Mouse (Mus musculus): Measurements from ENCODE around the gene Sap30. TPM values are rescaled to one million over a fixed set of nuclear protein-coding genes. Genes with fewer than 3 reads are reported as not detected.

Sap30 gene
- polyA plus RNA-seq, 1 experiment: 52.5 TPM

GRCm38 (mm10) chr8:57470863-57471262 is 16.8 kb downstream of the Sap30 start:
- no peak overlapping the region for H3K27ac ChIP-seq (ENCODE audit: insufficient read depth, low read length)
- no peak overlapping the region for H3K4me3 ChIP-seq (ENCODE audit: low read depth, low read length)
- H3K36me3 ChIP-seq (ENCODE audit: control insufficient read depth, insufficient read depth, low read length, poor library complexity, severe bottlenecking): no peaks in the 10 kb centered on the region
- H3K9me3 ChIP-seq (replicated peaks; ENCODE audit: control insufficient read depth, insufficient read depth, low read length, poor library complexity, severe bottlenecking): no peaks in the 10 kb centered on the region
- H3K4me1 ChIP-seq (ENCODE audit: control insufficient read depth, insufficient read depth, low read length): peaks cover 2% of the 10 kb centered on the region
- no peaks in the 10 kb centered on the region; the same call in 1 of the 2 replicates for H3K27me3 ChIP-seq (ENCODE audit: control insufficient read depth, insufficient read depth, low read length, poor library complexity, severe bottlenecking)
- TF ChIP-seq EP300 (IDR thresholded peaks at IDR 0.05; ENCODE audit: insufficient read depth, low read depth, low read length) (no peak), POLR2A (IDR thresholded peaks at IDR 0.05; ENCODE audit: insufficient read depth, low read length) (no peak), CTCF (IDR thresholded peaks at IDR 0.05; ENCODE audit: low read depth, low read length) (no peak)
- H3K9ac ChIP-seq (ENCODE audit: low read depth, poor library complexity, severe bottlenecking): no peak overlapping the region

GRCm38 (mm10) chr8:57468624-57469023 is 19.0 kb downstream of the Sap30 start:
- no peaks in the 10 kb centered on the region for H3K36me3 ChIP-seq (ENCODE audit: control insufficient read depth, insufficient read depth, low read length, poor library complexity, severe bottlenecking)
- no peak overlapping the region for H3K27ac ChIP-seq (ENCODE audit: insufficient read depth, low read length)
- H3K9ac ChIP-seq (ENCODE audit: low read depth, poor library complexity, severe bottlenecking): no peak overlapping the region
- peaks cover 2% of the 10 kb centered on the region for H3K4me1 ChIP-seq (ENCODE audit: control insufficient read depth, insufficient read depth, low read length)
- no peak for TF ChIP-seq EP300 (IDR thresholded peaks at IDR 0.05; ENCODE audit: insufficient read depth, low read depth, low read length)
- TF ChIP-seq POLR2A (IDR thresholded peaks at IDR 0.05; ENCODE audit: insufficient read depth, low read length): no peak
- TF ChIP-seq CTCF (IDR thresholded peaks at IDR 0.05; ENCODE audit: low read depth, low read length): no peak
- no peak overlapping the region for H3K4me3 ChIP-seq (ENCODE audit: low read depth, low read length)
- no peaks in the 10 kb centered on the region for H3K9me3 ChIP-seq (replicated peaks; ENCODE audit: control insufficient read depth, insufficient read depth, low read length, poor library complexity, severe bottlenecking)
- no peaks in the 10 kb centered on the region; the same call in 1 of the 2 replicates for H3K27me3 ChIP-seq (ENCODE audit: control insufficient read depth, insufficient read depth, low read length, poor library complexity, severe bottlenecking)

GRCm38 (mm10) chr8:57463757-57464156 is 23.9 kb downstream of the Sap30 start:
- H3K27ac ChIP-seq (ENCODE audit: insufficient read depth, low read length): no peak overlapping the region
- no peak overlapping the region for H3K9ac ChIP-seq (ENCODE audit: low read depth, poor library complexity, severe bottlenecking)
- peaks cover 2% of the 10 kb centered on the region for H3K4me1 ChIP-seq (ENCODE audit: control insufficient read depth, insufficient read depth, low read length)
- TF ChIP-seq POLR2A (IDR thresholded peaks at IDR 0.05; ENCODE audit: insufficient read depth, low read length) (no peak), CTCF (IDR thresholded peaks at IDR 0.05; ENCODE audit: low read depth, low read length) (no peak), EP300 (IDR thresholded peaks at IDR 0.05; ENCODE audit: insufficient read depth, low read depth, low read length) (no peak)
- H3K27me3 ChIP-seq (ENCODE audit: control insufficient read depth, insufficient read depth, low read length, poor library complexity, severe bottlenecking): no peaks in the 10 kb centered on the region
- H3K9me3 ChIP-seq (replicated peaks; ENCODE audit: control insufficient read depth, insufficient read depth, low read length, poor library complexity, severe bottlenecking): no peaks in the 10 kb centered on the region
- no peaks in the 10 kb centered on the region for H3K36me3 ChIP-seq (ENCODE audit: control insufficient read depth, insufficient read depth, low read length, poor library complexity, severe bottlenecking)
- H3K4me3 ChIP-seq (ENCODE audit: low read depth, low read length): no peak overlapping the region

- Histone ChIP-seq H3K27me3 (ENCODE audit: control insufficient read depth, insufficient read depth, low read length, poor library complexity, severe bottlenecking) (no peaks in the 10 kb centered on the region), H3K4me1 (ENCODE audit: control insufficient read depth, insufficient read depth, low read length) (peaks cover 2% of the 10 kb centered on the region)
- TF ChIP-seq EP300 (IDR thresholded peaks at IDR 0.05; ENCODE audit: insufficient read depth, low read depth, low read length) (no peak), CTCF (IDR thresholded peaks at IDR 0.05; ENCODE audit: low read depth, low read length) (no peak), POLR2A (IDR thresholded peaks at IDR 0.05; ENCODE audit: insufficient read depth, low read length) (no peak)
Observed at GRCm38 (mm10) chr8:57462839-57463238, 24.8 kb downstream of the Sap30 start.

GRCm38 (mm10) chr8:57457942-57458341 is 29.7 kb downstream of the Sap30 start:
- TF ChIP-seq CTCF (IDR thresholded peaks at IDR 0.05; ENCODE audit: low read depth, low read length) (no peak), EP300 (IDR thresholded peaks at IDR 0.05; ENCODE audit: insufficient read depth, low read depth, low read length) (no peak), POLR2A (IDR thresholded peaks at IDR 0.05; ENCODE audit: insufficient read depth, low read length) (no peak)
- no peak overlapping the region for H3K9ac ChIP-seq (ENCODE audit: low read depth, poor library complexity, severe bottlenecking)
- no peak overlapping the region for H3K27ac ChIP-seq (ENCODE audit: insufficient read depth, low read length)
- no peaks in the 10 kb centered on the region for H3K4me1 ChIP-seq (ENCODE audit: control insufficient read depth, insufficient read depth, low read length)
- no peaks in the 10 kb centered on the region for H3K9me3 ChIP-seq (replicated peaks; ENCODE audit: control insufficient read depth, insufficient read depth, low read length, poor library complexity, severe bottlenecking)
- no peak overlapping the region for H3K4me3 ChIP-seq (ENCODE audit: low read depth, low read length)
- no peaks in the 10 kb centered on the region for H3K36me3 ChIP-seq (ENCODE audit: control insufficient read depth, insufficient read depth, low read length, poor library complexity, severe bottlenecking)
- H3K27me3 ChIP-seq (ENCODE audit: control insufficient read depth, insufficient read depth, low read length, poor library complexity, severe bottlenecking): no peaks in the 10 kb centered on the region

More at GRCm38 (mm10) chr8:57462839-57463238, 24.8 kb downstream of the Sap30 start:
- Histone ChIP-seq H3K27ac (ENCODE audit: insufficient read depth, low read length) (no peak overlapping the region), H3K9me3 (replicated peaks; ENCODE audit: control insufficient read depth, insufficient read depth, low read length, poor library complexity, severe bottlenecking) (no peaks in the 10 kb centered on the region), H3K4me3 (ENCODE audit: low read depth, low read length) (no peak overlapping the region), H3K36me3 (ENCODE audit: control insufficient read depth, insufficient read depth, low read length, poor library complexity, severe bottlenecking) (no peaks in the 10 kb centered on the region), H3K9ac (ENCODE audit: low read depth, poor library complexity, severe bottlenecking) (no peak overlapping the region)

GRCm38 (mm10) chr8:57457152-57457551 is 30.5 kb downstream of the Sap30 start:
- H3K27ac ChIP-seq (ENCODE audit: insufficient read depth, low read length): no peak overlapping the region
- no peaks in the 10 kb centered on the region for H3K4me1 ChIP-seq (ENCODE audit: control insufficient read depth, insufficient read depth, low read length)
- TF ChIP-seq EP300 (IDR thresholded peaks at IDR 0.05; ENCODE audit: insufficient read depth, low read depth, low read length): no peak
- no peak for TF ChIP-seq CTCF (IDR thresholded peaks at IDR 0.05; ENCODE audit: low read depth, low read length)
- TF ChIP-seq POLR2A (IDR thresholded peaks at IDR 0.05; ENCODE audit: insufficient read depth, low read length): no peak
- no peak overlapping the region for H3K9ac ChIP-seq (ENCODE audit: low read depth, poor library complexity, severe bottlenecking)
- H3K27me3 ChIP-seq (ENCODE audit: control insufficient read depth, insufficient read depth, low read length, poor library complexity, severe bottlenecking): no peaks in the 10 kb centered on the region
- no peaks in the 10 kb centered on the region for H3K36me3 ChIP-seq (ENCODE audit: control insufficient read depth, insufficient read depth, low read length, poor library complexity, severe bottlenecking)
- H3K9me3 ChIP-seq (replicated peaks; ENCODE audit: control insufficient read depth, insufficient read depth, low read length, poor library complexity, severe bottlenecking): no peaks in the 10 kb centered on the region
- no peak overlapping the region for H3K4me3 ChIP-seq (ENCODE audit: low read depth, low read length)

Data from ES-Bruce4 (cell line).